Mouse (Mus musculus) forebrain, embryonic 15.5 days (tissue): ENCODE measurements around the gene Gpsm2. TPM values are rescaled to one million over a fixed set of nuclear protein-coding genes. Genes with fewer than 3 reads are reported as not detected.

Experiments used
- ATAC-seq: fragments of 200-750 bp; cut with Nextera tagmentation; replicated peaks from 2 replicates; pipeline ENCODE4 v1.8.0; 2017; ENCODE audit warnings: mild to moderate bottlenecking, moderate TSS enrichment, moderate library complexity
- H3K27ac ChIP-seq: fragments of 300-500 bp; sonication (generic); replicated peaks from 2 replicates; pipeline ENCODE4 v1.5.1; 2015; ENCODE audit warnings: mild to moderate bottlenecking, inconsistent platforms
- H3K27me3 ChIP-seq: fragments of 300-500 bp; sonication (generic); 2 replicates; pipeline ENCODE4 v1.6.1; 2015; ENCODE audit warnings: inconsistent platforms
- H3K36me3 ChIP-seq: fragments of 300-500 bp; sonication (generic); 2 replicates; pipeline ENCODE4 v1.6.1; 2015; ENCODE audit warnings: mild to moderate bottlenecking, inconsistent platforms
- H3K4me1 ChIP-seq: fragments of 300-500 bp; sonication (generic); 2 replicates; pipeline ENCODE4 v1.6.1; 2015; ENCODE audit warnings: inconsistent platforms
- H3K4me2 ChIP-seq: fragments of 300-500 bp; sonication (generic); replicated peaks from 2 replicates; pipeline ENCODE4 v1.6.1; 2015; ENCODE audit warnings: mild to moderate bottlenecking, inconsistent platforms
- H3K4me3 ChIP-seq: fragments of 300-500 bp; sonication (generic); 2 replicates; pipeline ENCODE4 v1.5.1; 2015; ENCODE audit warnings: mild to moderate bottlenecking, inconsistent platforms
- H3K9ac ChIP-seq: fragments of 300-500 bp; sonication (generic); replicated peaks from 2 replicates; pipeline ENCODE4 v1.6.1; 2015; ENCODE audit warnings: mild to moderate bottlenecking, inconsistent platforms
- H3K9me3 ChIP-seq: fragments of 300-500 bp; sonication (generic); 2 replicates; pipeline ENCODE4 v1.6.1; 2016; ENCODE audit warnings: inconsistent platforms
- WGBS: fragments of 180-500 bp; shearing (Covaris S2); methylation state at CpG from one replicate; pipeline ENCODE4 v1.1.7; 2015; ENCODE audit warnings: mixed read lengths; 5-methylcytosine and 5-hydroxymethylcytosine counted together
- polyA plus RNA-seq: library from polyadenylated mRNA; unstranded; fragments of >200 nt; fragmentation: Nextera tagmentation; extraction: Ambion mirVana; gene quantifications from 2 replicates; pipeline ENCODE4 v1.2.1, GENCODE M21; 2015

Gene Gpsm2
- polyA plus RNA-seq, 1 experiment from 2014 or later = 38.6 TPM

- WGBS = under 1% methylated on average over 44 of the region's 44 CpGs
- Histone ChIP-seq H3K27me3 (no peaks in the 10 kb centered on the region), H3K4me3 (peak overlapping the region; percentile 75), H3K4me1 (peaks cover 24% of the 10 kb centered on the region), H3K9ac (peak overlapping the region; percentile 80), H3K9me3 (no peaks in the 10 kb centered on the region), H3K4me2 (peak overlapping the region; percentile 53), H3K36me3 (no peaks in the 10 kb centered on the region), H3K27ac (peak overlapping the region; percentile 87)
- ATAC-seq = no peak
Measured at GRCm38 (mm10) chr3:108721076-108721991, 775 bp downstream of the Gpsm2 start.

- no peak overlapping the region for H3K4me2 ChIP-seq
- H3K4me1 ChIP-seq = peaks cover 24% of the 10 kb centered on the region
- H3K9ac ChIP-seq = no peak overlapping the region
- no peaks in the 10 kb centered on the region for H3K36me3 ChIP-seq
- H3K27me3 ChIP-seq = no peaks in the 10 kb centered on the region
- no peaks in the 10 kb centered on the region for H3K9me3 ChIP-seq
- no peak overlapping the region for H3K4me3 ChIP-seq
- WGBS = 79% methylated on average over 3 of the region's 3 CpGs
- ATAC-seq = no peak
- H3K27ac ChIP-seq = no peak overlapping the region
Measured at GRCm38 (mm10) chr3:108719761-108720160, 2.3 kb downstream of the Gpsm2 start.

DNA sequence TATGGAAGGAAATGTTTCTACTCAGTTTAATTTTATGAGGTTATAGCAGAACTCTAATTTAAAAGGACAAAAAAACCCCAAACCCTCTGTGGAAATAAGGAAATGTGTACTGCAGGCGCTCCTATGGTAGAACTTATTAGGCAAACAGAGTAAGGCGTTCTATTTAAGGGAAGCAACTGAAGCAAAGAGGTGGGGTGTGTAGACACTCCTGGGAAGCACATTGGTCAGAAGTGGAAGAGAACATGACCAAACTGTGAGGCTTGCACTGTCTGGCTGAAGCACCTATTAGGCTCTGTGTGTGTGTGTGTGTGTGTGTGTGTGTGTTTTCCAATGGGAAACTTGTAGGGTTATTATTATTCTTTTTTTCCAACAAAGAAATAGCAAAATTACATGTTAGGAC is 2.8 kb downstream of the Gpsm2 start:
- no peak for ATAC-seq
- Histone ChIP-seq H3K27me3 (no peaks in the 10 kb centered on the region), H3K4me1 (peaks cover 24% of the 10 kb centered on the region), H3K4me3 (no peak overlapping the region), H3K9me3 (no peaks in the 10 kb centered on the region), H3K36me3 (no peaks in the 10 kb centered on the region), H3K4me2 (no peak overlapping the region), H3K27ac (no peak overlapping the region), H3K9ac (no peak overlapping the region)
- WGBS = 90% methylated on average over 2 of the region's 2 CpGs

- Histone ChIP-seq H3K9ac (no peak overlapping the region), H3K36me3 (no peaks in the 10 kb centered on the region), H3K4me1 (peaks cover 28% of the 10 kb centered on the region), H3K9me3 (no peaks in the 10 kb centered on the region), H3K4me2 (no peak overlapping the region), H3K27ac (no peak overlapping the region), H3K4me3 (no peak overlapping the region), H3K27me3 (no peaks in the 10 kb centered on the region)
- ATAC-seq = no peak
- WGBS = 91% methylated on average over 3 of the region's 3 CpGs
Measured at GRCm38 (mm10) chr3:108717896-108718502, 4.1 kb downstream of the Gpsm2 start.

- no peak overlapping the region for H3K4me2 ChIP-seq
- H3K4me3 ChIP-seq = no peak overlapping the region
- WGBS = 95% methylated on average over 4 of the region's 4 CpGs
- no peak overlapping the region for H3K27ac ChIP-seq
- H3K4me1 ChIP-seq = peaks cover 13% of the 10 kb centered on the region
- no peaks in the 10 kb centered on the region for H3K36me3 ChIP-seq
- no peak for ATAC-seq
- no peaks in the 10 kb centered on the region for H3K27me3 ChIP-seq
- H3K9ac ChIP-seq = no peak overlapping the region
- no peaks in the 10 kb centered on the region for H3K9me3 ChIP-seq
Measured at GRCm38 (mm10) chr3:108714837-108715236, 7.3 kb downstream of the Gpsm2 start.

DNA sequence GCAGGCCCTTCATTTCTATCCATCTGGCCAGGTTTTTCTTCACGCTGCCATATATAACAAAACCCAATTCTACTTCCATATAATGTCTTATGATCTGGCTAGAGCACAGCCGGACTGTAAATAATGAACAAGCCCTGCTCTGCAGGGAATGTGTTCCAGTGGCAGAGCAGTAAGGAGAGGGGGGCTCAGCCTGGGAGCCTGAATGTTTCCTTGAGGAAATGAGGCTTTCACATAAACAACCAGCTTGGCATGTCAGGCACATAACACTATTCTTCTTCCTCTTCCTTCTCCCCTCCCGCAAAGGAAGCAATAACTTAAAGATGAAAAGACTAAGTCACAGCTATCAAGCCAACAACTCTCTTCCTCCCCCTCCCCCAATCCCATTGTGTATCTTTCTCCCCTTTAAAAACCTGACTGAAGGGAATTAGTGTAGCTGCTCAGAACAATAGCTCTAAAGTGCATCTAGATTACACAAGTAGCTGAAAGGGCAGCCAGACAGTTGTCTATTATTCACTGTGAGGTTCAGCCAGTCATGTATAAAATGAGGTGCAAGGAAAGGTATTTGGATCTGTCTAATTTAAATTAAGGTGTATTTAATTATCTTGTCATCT is 8.9 kb downstream of the Gpsm2 start:
- no peak for ATAC-seq
- 0 out of 2 replicates have a peak overlapping the region, but pooled peaks have one; percentile 23 for H3K27ac ChIP-seq
- H3K9me3 ChIP-seq = no peaks in the 10 kb centered on the region
- H3K36me3 ChIP-seq = no peaks in the 10 kb centered on the region
- 26% methylated on average over 3 of the region's 3 CpGs for WGBS
- H3K27me3 ChIP-seq = no peaks in the 10 kb centered on the region
- 0 out of 2 replicates have a peak, but pooled peaks cover 7% of the 10 kb centered on the region for H3K4me1 ChIP-seq
- H3K4me2 ChIP-seq = no peak overlapping the region
- no peak overlapping the region for H3K4me3 ChIP-seq
- H3K9ac ChIP-seq = no peak overlapping the region

DNA sequence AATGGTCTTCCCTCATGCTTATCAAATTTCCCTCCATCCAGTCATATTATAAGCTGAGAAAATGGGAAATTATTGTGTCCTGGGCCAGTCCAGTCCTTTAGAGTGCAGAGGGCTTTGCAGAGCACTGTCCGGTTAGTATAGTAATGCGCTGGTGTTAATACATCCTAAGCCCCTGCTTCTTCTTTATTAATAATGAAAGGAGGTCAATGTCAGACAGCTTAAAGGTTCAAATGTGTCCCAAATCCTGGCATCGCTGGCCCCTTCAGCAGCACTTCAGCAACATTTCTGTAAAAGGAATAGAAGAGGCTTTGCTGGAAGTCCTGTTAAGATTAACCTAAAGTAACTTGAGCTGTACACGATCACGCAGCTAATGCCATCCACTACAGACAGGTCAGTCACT is 10.8 kb downstream of the Gpsm2 start:
- no peak overlapping the region for H3K9ac ChIP-seq
- 0 out of 2 replicates have a peak, but pooled peaks cover 7% of the 10 kb centered on the region for H3K4me1 ChIP-seq
- H3K27ac ChIP-seq = no peak overlapping the region
- H3K36me3 ChIP-seq = no peaks in the 10 kb centered on the region
- no peak overlapping the region for H3K4me3 ChIP-seq
- WGBS = 93% methylated on average over 5 of the region's 5 CpGs
- H3K4me2 ChIP-seq = no peak overlapping the region
- no peaks in the 10 kb centered on the region for H3K9me3 ChIP-seq
- H3K27me3 ChIP-seq = no peaks in the 10 kb centered on the region
- ATAC-seq = no peak

- H3K4me2 ChIP-seq = no peak overlapping the region
- peaks cover 25% of the 10 kb centered on the region for H3K36me3 ChIP-seq
- no peak overlapping the region for H3K27ac ChIP-seq
- no peak overlapping the region for H3K4me3 ChIP-seq
- no peak overlapping the region for H3K9ac ChIP-seq
- WGBS = 94% methylated on average over 8 of the region's 8 CpGs
- H3K4me1 ChIP-seq = no peaks in the 10 kb centered on the region
- H3K27me3 ChIP-seq = no peaks in the 10 kb centered on the region
- no peaks in the 10 kb centered on the region for H3K9me3 ChIP-seq
- ATAC-seq = no peak
Measured at GRCm38 (mm10) chr3:108702789-108703188, 19.3 kb downstream of the Gpsm2 start.

GRCm38 (mm10) chr3:108701256-108701655 is 20.9 kb downstream of the Gpsm2 start:
- Histone ChIP-seq H3K9me3 (no peaks in the 10 kb centered on the region), H3K4me2 (no peak overlapping the region), H3K27ac (no peak overlapping the region), H3K36me3 (peaks cover 36% of the 10 kb centered on the region), H3K4me1 (no peaks in the 10 kb centered on the region), H3K27me3 (no peaks in the 10 kb centered on the region), H3K4me3 (no peak overlapping the region), H3K9ac (no peak overlapping the region)
- no peak for ATAC-seq
- 72% methylated on average over 1 of the region's 1 CpGs for WGBS

DNA sequence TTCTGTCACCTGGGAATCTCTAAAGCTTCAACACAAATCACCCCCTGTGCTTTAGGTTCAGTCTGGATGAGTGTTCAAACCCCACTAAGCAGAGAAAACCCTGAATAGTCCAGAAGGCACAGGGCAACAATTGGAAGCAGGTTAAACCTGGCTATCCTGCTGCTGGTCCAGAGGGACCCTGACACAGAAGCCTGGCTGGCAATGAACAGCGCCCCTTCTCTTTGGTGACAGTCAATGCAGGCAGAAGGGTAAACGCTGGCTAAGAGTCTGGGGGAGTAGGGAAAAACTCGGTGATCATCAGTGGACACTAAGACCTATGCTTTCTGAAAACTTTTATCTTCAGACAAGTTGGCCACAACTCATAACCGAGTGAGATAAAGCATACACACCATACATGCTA is 22.3 kb downstream of the Gpsm2 start:
- 91% methylated on average over 4 of the region's 4 CpGs for WGBS
- H3K36me3 ChIP-seq = peaks cover 42% of the 10 kb centered on the region

DNA sequence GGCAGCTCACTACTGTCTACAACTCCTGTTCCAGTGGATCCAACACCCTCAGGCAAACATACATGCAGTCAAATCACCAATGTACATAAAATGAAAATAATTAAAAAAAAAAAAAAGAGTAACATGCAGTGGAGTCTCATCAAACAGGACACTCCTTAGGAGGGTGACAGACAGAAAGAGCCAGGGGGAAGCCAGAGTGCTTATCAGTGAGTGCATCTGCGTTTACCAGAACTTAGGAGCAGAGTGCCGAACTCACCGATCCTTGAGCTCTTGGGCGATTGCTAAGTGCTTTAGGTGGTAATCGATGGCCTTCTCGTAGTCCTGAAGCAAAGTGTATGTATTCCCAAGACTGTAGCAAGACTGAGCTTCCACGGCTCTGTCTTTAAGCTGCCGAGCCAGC is 23.4 kb downstream of the Gpsm2 start:
- H3K9ac ChIP-seq = no peak overlapping the region
- no peak overlapping the region for H3K4me3 ChIP-seq
- ATAC-seq = no peak
- H3K4me1 ChIP-seq = no peaks in the 10 kb centered on the region
- H3K27ac ChIP-seq = no peak overlapping the region
- peaks cover 47% of the 10 kb centered on the region for H3K36me3 ChIP-seq
- WGBS = 92% methylated on average over 8 of the region's 8 CpGs
- H3K27me3 ChIP-seq = no peaks in the 10 kb centered on the region
- no peak overlapping the region for H3K4me2 ChIP-seq
- H3K9me3 ChIP-seq = no peaks in the 10 kb centered on the region

More for the DNA sequence above, 22.3 kb downstream of the Gpsm2 start:
- Histone ChIP-seq H3K9me3 (no peaks in the 10 kb centered on the region), H3K27me3 (no peaks in the 10 kb centered on the region), H3K4me3 (no peak overlapping the region), H3K4me2 (no peak overlapping the region), H3K27ac (no peak overlapping the region), H3K9ac (no peak overlapping the region), H3K4me1 (no peaks in the 10 kb centered on the region)
- ATAC-seq = no peak

- Histone ChIP-seq H3K9me3 (no peaks in the 10 kb centered on the region), H3K4me2 (no peak overlapping the region), H3K4me3 (no peak overlapping the region), H3K9ac (no peak overlapping the region), H3K27ac (no peak overlapping the region), H3K36me3 (peaks cover 24% of the 10 kb centered on the region), H3K27me3 (no peaks in the 10 kb centered on the region), H3K4me1 (0 out of 2 replicates have a peak, but pooled peaks cover 3% of the 10 kb centered on the region)
- WGBS = 90% methylated on average over 9 of the region's 9 CpGs
- ATAC-seq = no peak
Measured at GRCm38 (mm10) chr3:108694321-108694720, 27.8 kb downstream of the Gpsm2 start.
